Mouse (Mus musculus): ENCODE data around the gene Fut4.

Gene Fut4

DNA sequence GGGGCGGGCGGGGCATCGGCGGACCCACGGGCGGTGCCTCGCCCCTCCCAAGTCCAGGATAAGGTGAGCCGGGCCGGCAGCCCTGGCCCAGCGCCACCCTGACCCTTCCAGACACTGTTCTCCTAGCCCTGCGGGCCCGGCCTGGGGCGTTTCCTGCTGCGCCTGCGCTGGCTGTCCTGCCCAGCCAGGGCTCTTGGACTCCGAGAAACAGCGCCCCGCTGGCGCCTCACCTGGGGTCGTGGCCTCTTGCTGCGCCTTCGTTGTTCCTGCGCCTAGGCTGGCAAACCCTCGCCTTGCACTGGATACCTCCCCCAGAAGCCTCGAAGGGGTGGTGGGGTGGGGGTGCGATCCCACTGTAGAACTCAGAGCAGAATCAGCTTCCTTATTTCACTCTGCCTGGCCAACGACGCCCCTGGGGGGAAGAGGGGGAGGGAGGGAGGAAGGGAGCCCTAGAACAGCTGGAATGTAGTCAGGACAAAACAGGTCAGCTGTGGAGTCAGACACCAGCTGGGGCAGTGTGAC lies at the start of gene Fut4:
Gene Fut4 (minus strand): TSS at position 393 of the 522 bp plus-strand sequence.
- DNase-seq (ENCODE audit: extremely low read depth, low read depth, low spot score) = no peak

DNA sequence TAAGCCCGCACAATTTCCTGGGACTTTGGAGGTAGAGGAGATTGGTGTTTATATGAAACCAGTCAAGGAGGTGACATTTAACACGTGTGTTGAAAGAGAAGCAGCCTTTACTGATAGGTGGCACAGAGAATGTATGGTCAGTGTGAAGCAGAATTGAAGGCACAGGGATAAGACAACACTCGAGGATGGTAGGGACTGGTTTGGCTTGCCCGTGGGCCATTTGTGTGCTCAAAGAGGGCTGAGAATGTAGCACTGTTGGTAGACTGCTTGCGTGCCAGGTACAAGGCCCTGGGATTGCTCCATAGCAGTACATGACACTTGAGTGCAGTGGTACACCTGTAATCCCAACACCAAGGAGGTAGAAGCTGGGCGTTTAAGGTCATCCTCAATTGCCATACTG lies 35.2 kb upstream of the Fut4 start:
- no peak for DNase-seq (ENCODE audit: extremely low read depth, low read depth, low spot score)

DNA sequence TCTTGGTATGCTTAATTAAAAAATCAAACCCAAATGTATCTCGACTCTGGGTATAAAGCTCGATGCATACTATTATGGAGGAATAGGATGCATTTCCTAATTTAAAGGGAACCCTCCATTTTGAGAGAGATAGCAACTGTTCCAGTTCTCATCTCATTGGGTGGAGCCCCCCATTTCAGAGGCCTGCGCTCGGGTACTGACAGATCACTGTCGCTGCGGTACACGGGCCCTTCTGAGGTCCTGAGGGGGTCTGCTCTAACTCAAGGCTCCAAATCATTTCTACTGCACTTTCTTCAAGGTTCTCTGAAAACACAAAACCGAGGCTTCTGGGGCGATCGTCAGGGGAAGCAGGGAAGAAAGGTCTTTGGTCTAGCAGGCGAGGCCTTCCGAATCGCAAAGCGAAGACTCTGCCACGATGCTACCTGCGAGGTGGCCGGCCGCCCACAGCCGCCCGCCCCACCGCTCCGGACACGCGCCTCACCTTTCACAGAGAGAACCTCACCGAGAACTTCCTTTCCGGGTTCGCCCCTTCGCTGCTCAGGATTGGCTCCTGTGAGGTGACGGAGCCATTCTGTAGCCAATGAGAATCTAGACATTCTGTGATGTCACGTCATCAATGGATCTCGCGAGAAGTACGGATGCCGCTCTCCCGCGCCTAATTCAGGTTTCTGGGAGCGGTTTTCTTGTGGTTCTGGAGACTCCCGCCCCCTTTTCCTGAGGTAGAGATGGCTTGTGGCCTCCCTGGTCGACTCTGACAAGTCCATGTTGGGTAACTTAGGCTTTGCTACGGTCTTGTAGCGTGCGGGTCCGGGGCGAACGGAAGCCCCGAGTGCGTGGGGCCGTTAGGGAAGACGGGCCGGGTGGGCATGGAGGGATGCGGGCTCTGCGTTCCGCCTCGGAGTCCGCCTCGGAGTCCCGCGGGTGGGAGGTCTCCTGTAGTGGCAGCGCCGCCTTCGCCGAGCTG lies 32.1 kb upstream of the Fut4 start, which contains the start of the genes Mre11a and Ankrd49:
Gene Mre11a (plus strand): TSS at position 616 of the 964 bp plus-strand sequence.
Gene Ankrd49 (minus strand): TSS at position 818 of the 964 bp plus-strand sequence.
- peak; percentile 71 for DNase-seq (ENCODE audit: extremely low read depth, low read depth, low spot score)

DNA sequence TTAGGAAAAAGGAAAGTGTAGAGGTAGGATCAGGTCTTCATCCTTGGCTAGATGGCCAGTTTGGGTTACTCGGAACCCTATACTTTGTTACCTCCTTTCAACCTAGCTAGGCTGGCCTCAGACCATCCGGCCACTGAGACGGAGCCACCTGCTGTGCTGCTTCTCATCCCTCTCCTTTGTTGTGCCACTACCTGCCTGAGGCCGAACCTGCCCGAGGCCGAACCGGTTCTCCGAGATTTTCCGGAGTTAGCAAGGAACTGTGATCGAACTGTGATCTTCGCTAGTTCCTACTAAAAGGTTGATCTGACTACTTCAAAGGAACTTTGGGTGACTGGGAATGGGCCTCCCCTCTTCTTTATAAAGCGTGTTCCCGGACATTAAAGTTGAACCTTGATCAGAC lies 26.1 kb upstream of the Fut4 start:
- DNase-seq (ENCODE audit: extremely low read depth, low read depth, low spot score) = no peak

DNA sequence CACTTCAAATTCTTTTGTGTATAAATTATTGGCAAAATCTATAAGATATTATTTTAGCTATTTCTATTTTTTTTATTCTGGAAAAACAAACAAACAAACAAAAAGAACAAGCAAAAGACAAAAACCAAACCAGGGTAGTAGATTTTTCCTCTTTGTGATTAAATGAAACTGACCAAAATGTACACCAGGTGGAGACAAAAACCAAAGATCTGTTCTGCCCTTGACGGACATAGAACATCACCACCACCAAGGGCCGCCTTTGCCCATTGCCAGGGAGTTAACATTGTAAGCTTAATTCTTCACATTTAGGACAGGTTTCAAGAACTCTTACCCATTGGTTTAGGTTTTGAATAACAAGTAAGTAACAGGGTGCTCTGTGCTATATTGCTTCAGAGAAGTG lies 21.6 kb upstream of the Fut4 start:
- DNase-seq (ENCODE audit: extremely low read depth, low read depth, low spot score) = no peak

DNA sequence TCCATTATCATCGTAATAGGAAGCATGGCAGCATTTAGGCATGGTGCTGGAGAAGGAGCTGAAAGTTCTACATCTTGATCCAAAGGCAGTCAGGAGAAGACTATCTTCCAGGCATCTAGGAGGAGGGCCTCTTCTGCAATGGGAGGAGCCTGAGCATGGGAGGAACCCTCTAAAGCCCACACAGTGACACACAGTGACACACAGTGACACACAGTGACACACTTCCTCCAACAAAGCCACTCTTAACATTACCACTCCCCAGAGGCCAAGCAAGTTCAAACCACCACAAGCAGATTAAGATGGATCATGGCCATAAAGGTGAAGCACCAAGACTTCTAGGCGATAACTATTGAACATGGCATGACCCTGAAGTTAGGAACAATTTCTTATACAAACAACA lies 19.9 kb upstream of the Fut4 start:
- no peak for DNase-seq (ENCODE audit: extremely low read depth, low read depth, low spot score)

DNA sequence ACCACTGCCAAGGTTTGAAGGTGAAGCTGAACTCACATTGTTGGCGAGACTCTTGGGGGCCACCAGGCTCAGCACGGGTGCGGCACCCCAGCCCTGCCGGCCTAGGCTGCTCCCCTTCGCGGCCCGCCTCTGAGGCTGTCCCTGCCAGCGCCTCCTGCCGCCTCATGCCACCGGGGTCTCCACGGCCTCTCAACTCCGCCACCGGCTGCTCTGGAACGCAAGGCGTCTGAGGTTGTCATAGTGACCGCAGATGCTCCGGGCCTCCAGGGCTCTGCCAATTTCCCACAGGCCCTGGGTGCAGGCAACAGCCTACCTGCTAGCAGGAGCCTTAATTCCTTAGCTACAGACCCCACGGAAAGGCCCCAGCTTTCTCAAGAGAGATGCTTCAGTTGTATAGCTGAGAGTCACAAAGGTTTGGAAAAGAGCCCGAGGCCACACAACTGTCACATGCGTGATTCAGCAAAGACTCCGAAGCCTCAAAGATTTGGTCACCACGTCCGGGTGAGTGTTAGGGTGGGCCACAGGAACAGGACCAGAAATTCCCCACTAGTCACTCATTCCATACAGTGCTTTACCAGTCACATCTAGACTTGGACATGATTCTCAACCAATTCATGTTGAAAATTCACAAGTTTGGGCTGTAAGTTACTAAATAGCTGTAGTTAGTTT lies 18.7 kb upstream of the Fut4 start, which contains the start of gene 1700012B09Rik:
Gene 1700012B09Rik (minus strand): TSS at position 228 of the 669 bp plus-strand sequence.
- DNase-seq (ENCODE audit: extremely low read depth, low read depth, low spot score) = no peak

DNA sequence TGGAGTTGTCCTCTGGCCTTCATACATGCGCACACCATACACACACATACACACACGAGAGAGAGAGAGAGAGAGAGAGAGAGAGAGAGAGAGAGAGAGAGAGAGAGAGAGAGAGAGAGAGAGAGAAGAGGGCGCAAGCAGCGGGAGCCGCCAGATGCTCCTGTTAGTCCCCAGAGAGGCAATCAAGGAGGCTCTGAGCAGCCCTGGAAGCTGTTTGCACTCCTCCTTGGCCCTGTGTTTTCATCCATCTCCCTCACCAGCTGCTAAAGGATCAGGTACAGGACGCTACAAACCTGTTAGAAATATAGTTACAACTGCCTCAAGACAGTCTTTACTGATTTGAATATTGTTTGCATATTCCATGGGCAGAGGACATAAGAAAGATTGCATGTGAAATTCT lies 17.6 kb upstream of the Fut4 start:
- DNase-seq (ENCODE audit: extremely low read depth, low read depth, low spot score) = no peak

DNA sequence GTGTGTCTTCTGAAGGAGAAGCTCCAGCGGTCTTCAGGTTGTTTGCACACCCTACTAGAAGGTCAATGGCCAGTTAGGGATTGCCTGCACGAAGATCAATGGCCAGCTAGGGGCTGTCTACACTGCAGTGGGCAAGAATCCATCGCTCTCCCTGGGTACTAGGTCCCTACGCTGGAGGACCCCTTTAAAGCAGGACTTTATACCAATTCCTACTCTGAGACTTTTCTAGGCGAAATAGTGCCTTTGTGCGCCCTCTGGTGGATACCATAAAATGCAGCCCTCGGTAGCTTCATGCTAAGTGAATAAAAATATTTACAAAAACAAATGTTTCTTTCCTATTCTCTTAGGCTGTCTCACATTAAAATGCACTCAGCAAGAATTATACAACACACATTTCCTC lies 12.6 kb upstream of the Fut4 start:
- DNase-seq (ENCODE audit: extremely low read depth, low read depth, low spot score) = no peak

DNA sequence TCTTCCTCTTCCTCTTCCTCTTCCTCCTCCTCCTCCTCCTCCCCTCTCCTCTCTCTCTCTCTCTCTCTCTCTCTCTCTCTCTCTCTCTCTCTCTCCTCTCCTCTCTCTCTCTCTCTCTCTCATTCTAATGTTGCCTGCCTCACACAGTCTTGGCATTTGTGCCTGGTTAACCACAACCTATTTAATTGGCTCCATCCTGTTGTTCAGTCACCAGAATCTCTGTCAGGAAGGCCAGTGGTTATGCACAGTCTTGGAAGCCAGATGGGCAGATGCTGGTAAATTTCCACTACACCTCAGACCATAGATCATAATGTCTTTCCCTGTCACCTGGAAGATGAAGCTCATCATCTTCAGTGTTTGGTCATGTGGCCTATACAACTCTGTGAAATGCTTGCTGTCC lies 7.1 kb upstream of the Fut4 start:
- DNase-seq (ENCODE audit: extremely low read depth, low read depth, low spot score) = no peak

DNA sequence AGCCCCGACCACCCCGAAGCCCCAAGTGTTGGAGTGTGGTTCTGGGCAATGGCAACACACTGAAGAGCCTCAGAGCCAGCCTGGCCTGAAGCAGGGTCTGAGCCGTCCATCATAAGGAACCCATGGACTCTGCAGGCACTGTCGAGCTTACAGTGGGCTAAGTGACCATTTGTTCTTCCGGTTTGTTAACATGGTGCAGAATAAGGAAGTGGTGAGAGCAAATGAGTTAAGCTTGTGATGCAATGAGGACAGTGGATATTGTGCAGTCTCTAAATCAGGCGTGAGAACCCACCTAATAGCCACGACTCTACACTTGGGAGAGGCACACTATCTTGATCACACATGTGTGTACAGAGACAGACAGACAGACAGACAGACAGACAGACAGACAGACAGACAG lies 6.4 kb upstream of the Fut4 start:
- no peak for DNase-seq (ENCODE audit: extremely low read depth, low read depth, low spot score)

DNA sequence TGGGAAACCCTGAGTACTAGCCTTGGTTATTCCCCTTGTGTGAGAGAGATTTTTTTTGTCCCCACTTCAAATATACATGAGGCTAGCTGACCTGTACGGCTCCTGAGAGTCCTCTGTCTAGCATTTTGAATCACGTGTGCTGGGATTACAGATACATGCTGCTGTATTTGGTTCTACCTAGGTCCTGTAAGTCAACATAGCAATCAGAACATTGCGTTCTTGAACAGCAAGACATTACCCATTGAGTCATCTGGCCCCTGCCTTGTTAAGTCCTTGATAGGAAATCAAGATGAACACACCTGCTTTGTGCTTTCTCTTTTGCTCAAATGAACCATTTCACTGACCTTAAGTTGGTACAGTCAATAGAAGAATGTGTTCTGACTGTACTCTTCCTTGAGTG lies 2.3 kb upstream of the Fut4 start:
- DNase-seq (ENCODE audit: extremely low read depth, low read depth, low spot score) = no peak

DNA sequence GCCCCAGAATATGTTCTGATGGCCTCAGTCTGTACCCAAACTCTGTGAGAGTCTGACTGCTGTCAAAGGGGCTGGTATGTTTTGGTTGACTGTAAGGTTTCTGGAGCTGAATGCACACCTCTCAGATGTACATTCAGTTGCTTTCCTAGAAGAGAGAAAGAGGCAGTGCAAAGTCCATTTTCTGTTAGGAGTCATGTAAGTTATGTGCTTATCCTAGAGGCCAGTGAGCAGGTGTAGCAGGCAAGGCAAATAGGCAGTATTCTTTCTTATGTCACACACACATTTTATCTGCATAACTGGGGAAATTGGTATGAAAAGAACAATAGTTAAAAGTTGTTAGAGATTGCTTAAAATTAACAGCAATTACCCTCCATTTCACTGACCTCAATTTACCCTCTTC lies 1.8 kb upstream of the Fut4 start:
- DNase-seq (ENCODE audit: extremely low read depth, low read depth, low spot score) = no peak

DNA sequence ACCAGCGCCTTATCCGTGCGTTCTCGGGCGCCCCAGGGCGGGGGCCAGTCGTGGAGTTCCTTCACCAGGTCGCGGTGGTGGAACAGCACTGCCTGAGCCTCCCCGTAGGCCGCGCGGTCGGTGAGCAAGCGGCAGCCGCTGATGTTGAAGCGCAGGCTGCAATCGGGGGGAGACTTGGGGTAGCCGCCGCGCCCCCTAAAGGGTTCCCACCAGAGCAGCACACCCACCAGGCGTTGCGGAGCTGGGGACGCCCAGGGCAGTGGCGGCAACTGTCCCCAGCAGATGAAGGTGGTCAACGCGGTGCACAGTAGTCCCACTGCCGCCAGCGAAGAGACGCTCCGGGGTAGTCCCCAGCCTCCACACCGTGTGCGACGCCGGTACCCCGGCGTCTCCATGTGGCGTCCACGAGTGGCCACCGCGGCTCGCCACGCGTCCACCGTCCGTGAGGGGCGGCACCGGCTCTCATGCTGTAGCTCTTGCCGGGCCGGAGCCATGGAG lies 641 bp downstream of the Fut4 start:
- no peak for DNase-seq (ENCODE audit: extremely low read depth, low read depth, low spot score)

DNA sequence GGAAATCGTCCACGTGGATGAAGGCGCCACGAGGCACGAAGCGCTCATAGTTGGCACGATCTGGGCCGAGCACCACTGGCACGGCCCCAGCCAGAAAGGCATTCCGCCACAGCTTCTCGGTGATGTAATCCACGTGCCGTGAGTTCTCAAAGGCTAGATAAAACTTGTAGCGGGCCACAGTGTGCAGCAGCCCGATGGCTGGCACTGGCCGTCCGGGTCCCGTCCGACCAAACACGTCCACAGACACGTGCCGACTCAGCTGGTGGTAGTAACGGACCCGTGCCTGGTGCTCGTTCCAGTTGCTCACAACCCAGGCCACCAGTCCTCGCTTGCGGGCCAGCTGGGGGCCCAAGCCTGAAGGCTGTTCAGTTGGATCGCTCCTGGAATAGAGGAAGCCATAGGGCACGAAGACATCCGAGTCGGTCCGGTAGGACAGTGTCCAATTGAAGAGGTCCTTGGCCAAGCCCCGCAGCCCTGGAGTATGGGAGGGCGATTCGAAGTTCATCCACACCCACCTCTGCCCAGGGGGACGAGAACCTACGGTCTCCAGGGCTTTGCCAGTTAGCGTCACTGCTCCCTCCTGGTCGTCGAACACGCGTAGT lies 1.2 kb downstream of the Fut4 start:
- DNase-seq (ENCODE audit: extremely low read depth, low read depth, low spot score) = no peak

DNA sequence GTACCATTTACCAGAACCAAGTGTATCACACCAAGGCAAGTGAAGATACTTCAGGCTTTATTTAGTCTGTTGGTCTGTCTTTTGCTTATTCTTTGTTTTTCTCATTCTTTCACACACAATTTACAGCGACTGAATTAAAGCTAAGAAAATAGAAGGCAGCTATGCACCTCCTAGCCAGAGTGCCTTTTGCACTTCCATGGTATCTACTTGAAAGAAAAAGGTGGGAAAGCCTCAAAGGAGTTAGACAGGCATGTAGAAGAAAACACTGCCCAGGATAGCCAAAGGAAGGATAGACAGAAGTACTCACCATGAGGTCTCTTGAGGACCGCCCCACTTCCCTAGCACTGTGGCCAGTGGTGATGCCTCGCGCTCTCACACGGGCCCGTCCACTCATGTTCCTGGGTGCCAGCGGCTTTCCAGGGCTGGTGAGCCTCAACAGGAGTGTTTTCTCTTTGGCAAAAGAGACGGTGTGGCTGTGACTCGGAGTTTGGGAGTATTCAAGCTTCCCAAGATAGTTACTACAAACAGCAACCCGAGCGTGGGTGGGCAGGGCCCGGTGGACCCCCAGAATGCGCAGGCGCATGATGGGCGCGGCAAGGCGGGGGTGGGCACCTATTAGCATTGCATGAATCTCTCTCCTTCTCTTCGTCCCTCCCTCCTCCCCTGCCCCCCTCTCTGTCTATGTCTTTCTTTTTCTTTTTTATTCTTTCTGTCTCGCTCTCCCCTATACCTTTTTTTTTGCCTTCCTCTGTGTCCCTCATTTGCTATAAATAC lies 11.9 kb downstream of the Fut4 start, which contains the start of gene Piwil4:
Gene Piwil4 (minus strand): TSS at position 583 of the 774 bp plus-strand sequence.
- DNase-seq (ENCODE audit: extremely low read depth, low read depth, low spot score) = no peak

DNA sequence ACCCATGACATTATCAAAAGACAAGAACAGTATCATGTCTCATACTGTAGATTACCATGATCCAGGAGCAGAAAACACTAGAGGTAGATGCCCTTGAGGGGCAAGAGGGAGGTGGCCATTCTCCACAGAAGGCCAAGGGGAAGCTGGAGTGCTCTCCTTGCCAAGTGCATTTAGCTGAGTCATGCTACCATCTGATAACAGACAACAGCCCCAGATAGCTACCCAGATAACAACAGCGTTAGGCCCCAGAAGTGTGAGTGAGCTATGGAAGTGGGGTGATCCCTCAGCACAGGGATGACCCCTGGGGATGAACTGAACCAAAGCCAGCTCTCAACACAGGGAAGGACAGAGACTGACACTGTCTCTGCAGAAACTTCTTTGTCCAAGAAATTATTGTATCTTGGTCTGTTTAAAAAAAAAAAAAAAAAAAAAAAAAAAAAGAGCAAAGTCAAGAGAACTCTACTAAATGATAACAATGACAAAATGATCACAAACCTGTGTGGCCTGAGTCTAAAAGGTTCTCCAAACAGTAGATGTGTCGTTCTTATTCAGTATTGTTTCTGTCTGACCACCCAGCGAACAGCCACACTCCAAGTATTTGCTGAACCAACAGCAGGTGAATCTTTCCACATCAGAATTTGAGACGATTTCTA lies 12.6 kb downstream of the Fut4 start:
- DNase-seq (ENCODE audit: extremely low read depth, low read depth, low spot score) = no peak

DNA sequence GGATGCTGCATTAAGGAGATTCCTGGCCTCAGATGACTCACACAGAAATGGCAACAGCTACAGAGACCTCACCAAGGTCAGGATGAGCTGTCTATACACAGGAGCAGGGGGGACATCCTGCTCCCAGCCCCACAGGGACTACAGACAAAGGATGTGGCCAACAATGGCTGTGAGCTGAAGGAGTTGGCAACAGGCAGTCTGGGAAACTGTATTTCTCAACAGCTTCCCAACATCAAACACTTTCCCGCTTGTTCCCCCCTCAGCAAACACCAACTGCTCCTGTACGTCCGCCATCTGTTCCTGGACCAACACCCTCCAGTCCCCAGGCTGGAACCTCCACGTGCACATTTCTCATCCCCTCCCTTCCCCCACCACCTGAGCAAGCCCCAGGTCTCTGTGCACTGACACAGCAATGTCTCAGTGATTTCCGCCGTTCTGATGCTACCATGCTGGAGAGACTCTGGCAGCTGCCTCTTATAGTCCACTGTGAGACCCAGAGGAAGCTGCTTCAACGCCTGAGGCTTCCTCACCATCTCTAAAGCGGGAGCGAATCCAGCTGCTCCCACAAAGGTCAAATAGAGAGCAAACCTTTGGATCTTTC lies 21.2 kb downstream of the Fut4 start:
- no peak for DNase-seq (ENCODE audit: extremely low read depth, low read depth, low spot score)

DNA sequence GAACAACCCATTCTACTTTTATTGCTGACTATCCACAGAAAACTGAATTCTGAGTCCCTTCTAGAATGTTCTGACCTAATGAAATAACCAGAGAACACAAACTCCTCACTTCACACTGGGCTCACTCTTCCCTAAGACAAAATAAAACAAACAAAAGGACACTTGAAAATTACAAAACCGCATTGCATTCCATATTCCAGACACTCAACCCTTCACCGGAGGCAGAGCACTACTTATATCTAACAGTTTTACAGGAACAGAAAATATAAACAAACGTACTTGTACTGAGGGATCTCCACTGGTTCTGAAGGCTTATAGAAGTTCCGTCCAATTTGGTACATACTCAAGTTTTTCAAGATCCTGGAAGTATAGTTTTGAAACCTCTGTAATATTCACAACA lies 23.8 kb downstream of the Fut4 start:
- DNase-seq (ENCODE audit: extremely low read depth, low read depth, low spot score) = no peak

Measured in fat pad, adult 2 months (tissue).